Mouse (Mus musculus): ENCODE data around the gene Fam122a.

DNA sequence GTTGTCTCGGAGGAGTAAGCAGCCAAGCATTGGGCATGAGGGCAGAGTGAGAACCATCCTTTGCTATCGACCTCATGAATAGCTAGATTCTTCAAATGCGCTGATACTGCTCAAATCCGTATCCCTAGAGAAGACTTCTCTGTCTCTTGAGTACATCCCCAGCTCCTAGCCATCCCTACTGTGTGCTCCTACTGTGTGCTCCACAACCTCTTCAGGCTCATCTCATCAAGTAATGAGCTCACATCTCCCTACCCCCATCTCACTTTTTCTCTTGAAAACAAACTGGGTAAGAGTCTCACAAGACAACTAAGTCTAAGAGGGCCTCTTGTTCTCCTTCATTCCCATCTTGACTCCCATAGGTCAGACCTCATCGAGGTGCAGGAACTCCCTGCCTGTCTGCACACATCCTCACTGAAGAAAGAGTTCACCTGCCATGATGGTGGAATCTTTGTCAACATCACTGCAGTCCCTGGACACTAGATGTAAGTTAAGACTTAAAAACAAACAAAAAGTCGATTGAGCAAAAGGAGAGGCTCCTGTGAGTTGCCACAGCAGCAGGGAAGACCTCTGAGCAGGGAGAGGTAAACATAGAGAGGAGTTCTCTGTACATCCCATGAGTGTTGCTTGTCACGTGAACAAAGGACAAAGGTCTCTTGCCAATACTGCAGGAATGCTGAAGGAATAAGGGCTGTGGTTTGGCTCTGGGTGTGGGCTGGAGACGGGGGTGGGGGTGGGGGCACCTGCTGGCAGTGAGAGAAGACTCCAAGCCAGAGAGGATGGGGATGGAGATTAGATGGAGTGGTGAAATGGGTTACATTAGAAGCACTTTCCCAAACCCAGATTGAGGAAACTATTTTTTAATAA is 9.5 kb upstream of the Fam122a start:
- TF ChIP-seq CTCF (IDR thresholded peaks at IDR 0.05; ENCODE audit: insufficient read depth, low read depth, low read length) (no peak), POLR2A (IDR thresholded peaks at IDR 0.05; ENCODE audit: insufficient read depth, low read depth, low read length) (no peak)
